Mouse (Mus musculus): ENCODE data around the gene Ranbp9.

GRCm38 (mm10) chr13:43364985-43365824 lies 115.9 kb downstream of the Ranbp9 start, which contains the start of gene Sirt5:
- no peak for TF ChIP-seq E2F4 (IDR thresholded peaks at IDR 0.05; ENCODE audit: borderline replicate concordance, low read depth, low read length)
- TF ChIP-seq TCF12 (IDR thresholded peaks at IDR 0.05; ENCODE audit: low read depth, low read length), result no peak
- peak; percentile 80; the same call in 1 of the 2 replicates for TF ChIP-seq MAZ (IDR thresholded peaks at IDR 0.05; ENCODE audit: low read depth, low read length)
- TF ChIP-seq CHD2 (IDR thresholded peaks at IDR 0.05; ENCODE audit: low read length), result no peak
- TF ChIP-seq CTCF (IDR thresholded peaks at IDR 0.05 in 2 of 3, conservative IDR thresholded peaks at IDR 0.05 in 1 of 3; ENCODE audit: control insufficient read depth in 1 of 3, insufficient read depth in 1 of 3, low read depth in 2 of 3, low read length in 3 of 3, poor library complexity in 1 of 3, severe bottlenecking in 1 of 3), result peak; percentile 75 to 84 (median 83)
- no peak for TF ChIP-seq MEF2A (IDR thresholded peaks at IDR 0.05; ENCODE audit: extremely low read depth, insufficient replicate concordance, low read depth, low read length, poor library complexity, severe bottlenecking)
- TF ChIP-seq ZKSCAN1 (IDR thresholded peaks at IDR 0.05; ENCODE audit: low read depth, low read length), result no peak
- TF ChIP-seq NELFE (IDR thresholded peaks at IDR 0.05; ENCODE audit: low read depth, low read length), result 0 out of 2 replicates have a peak, but pooled peaks have one; percentile 36
- TF ChIP-seq ZNF384 (IDR thresholded peaks at IDR 0.05; ENCODE audit: low read depth, low read length), result no peak
- 0 out of 4 replicates have a peak, but pooled peaks of 1 of the 2 experiments have one; percentile 24 for TF ChIP-seq EP300 (IDR thresholded peaks at IDR 0.05; ENCODE audit: low read depth in 1 of 2, low read length in 2 of 2)
